Mouse (Mus musculus) brain, embryonic 14.5 days (tissue): ENCODE results near the gene Tmem120b.

ENCODE experiments used
- CTCF ChIP-seq: fragments of 200-500 bp; IDR thresholded peaks from 2 replicates; pipeline ENCODE4 v1.5.1; 2012; ENCODE audit warnings: inconsistent platforms, mild to moderate bottlenecking, moderate library complexity, borderline replicate concordance; ENCODE audit not compliant: insufficient read depth, insufficient read length; ENCODE audit errors: extremely low read depth
- POLR2A ChIP-seq: fragments of 200-500 bp; IDR thresholded peaks from 2 replicates; pipeline ENCODE4 v1.6.1; 2012; ENCODE audit warnings: mild to moderate bottlenecking, inconsistent platforms, borderline replicate concordance; ENCODE audit not compliant: poor library complexity, insufficient read depth, insufficient read length, severe bottlenecking; ENCODE audit errors: extremely low read depth

GRCm38 (mm10) chr5:123080041-123080440, 11.8 kb downstream of the Tmem120b start:
- TF ChIP-seq POLR2A (no peak), CTCF (no peak)
